Mouse (Mus musculus): ENCODE measurements around the gene Lbp.

The Lbp gene

DNA sequence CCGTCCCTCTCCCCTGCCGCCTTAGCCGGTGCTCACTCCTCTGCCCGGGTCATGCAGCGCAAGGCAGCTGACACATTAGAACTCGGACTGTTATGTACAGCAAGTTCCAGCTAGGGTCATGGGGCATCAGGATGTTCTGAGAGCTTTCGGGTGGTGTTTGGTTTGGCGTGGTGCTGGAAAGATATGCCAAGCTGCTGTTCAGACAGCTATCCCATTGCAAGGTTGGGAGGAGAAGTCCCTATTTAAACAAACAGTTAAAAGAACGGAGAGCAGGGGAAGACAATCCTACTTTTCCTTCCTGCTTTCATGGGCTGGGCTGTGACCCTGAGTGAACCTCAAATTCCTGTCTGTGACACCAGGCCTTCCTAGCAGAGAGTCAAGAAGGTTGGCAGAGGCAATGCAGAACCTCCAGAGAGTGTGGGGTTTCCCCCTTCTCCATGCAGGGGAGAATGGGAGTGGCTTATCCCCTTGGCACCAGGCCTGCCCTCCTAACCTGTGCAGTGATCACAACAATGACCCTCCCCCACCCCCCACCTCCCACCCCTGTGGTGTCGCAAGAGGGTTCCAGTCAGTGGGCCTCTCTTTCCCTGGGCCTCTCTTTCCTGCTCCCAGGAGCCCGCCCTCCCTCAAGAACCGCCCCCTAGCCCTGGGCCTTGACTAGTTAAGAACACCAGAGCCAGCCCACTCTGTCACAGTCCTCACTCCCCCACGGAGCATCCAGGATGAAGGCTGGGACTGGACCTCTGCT, at the start of gene Lbp:
Gene Lbp (plus strand): TSS at position 546 of the 748 bp plus-strand sequence.
- no peak for DNase-seq

- no peak for DNase-seq
These were observed 49.4 kb upstream of the Lbp start for GRCm38 (mm10) chr2:158256894-158257293.

GRCm38 (mm10) chr2:158258005-158258418, 48.3 kb upstream of the Lbp start, which contains the start of gene Bpi:
Gene Bpi, plus strand, starts transcription at chr2:158258094.
- DNase-seq, result no peak

- DNase-seq, result peak; percentile 72
These were observed 47.5 kb upstream of the Lbp start for GRCm38 (mm10) chr2:158258781-158259180.

DNA sequence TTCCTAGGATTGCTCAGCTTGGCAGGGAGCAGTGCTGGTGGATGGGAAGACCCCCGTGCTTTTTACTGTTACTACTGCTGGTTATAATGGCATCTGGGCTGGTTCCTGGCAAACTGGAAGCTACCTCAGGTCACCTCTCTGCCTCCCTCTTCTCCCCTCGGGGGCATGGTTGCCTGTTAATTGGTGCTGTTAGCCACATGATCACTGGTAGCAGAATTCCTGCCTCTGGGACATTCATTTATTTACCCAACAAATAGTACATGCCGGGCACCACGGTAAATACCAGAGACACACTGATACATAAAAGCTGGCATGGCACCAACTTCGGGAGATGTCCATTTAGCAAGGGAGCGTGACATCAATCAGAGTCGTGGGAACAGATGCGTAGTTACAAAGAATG, 46.8 kb upstream of the Lbp start:
- no peak for DNase-seq

GRCm38 (mm10) chr2:158264877-158265276, 41.4 kb upstream of the Lbp start:
- DNase-seq, result no peak

- DNase-seq, result no peak
These were observed 36.3 kb upstream of the Lbp start for GRCm38 (mm10) chr2:158270017-158270416.

DNA sequence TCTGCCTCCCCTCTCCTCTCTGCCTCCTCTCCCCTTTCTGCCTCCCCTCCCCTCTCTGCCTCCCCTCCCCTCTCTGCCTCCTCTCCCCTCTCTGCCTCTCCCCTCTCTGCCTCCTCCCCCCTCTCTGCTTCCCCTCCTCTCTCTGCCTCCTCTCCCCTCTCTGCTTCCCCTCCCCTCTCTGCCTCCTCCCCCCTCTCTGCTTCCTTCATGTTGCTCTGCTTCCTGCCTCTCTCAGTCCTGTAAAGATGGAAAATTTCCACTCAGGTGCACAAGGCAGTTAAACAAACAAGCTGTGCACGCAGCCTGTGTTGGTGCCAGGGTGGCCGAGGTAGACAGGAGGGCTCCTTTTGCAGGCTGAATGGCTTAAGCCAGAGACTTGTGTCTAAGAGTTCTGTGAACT, 32.6 kb upstream of the Lbp start:
- DNase-seq, result peak; percentile 49

GRCm38 (mm10) chr2:158275349-158275748, 30.9 kb upstream of the Lbp start:
- DNase-seq, result peak; percentile 33

- DNase-seq, result no peak
These were observed 30.5 kb upstream of the Lbp start for GRCm38 (mm10) chr2:158275811-158276210.

DNA sequence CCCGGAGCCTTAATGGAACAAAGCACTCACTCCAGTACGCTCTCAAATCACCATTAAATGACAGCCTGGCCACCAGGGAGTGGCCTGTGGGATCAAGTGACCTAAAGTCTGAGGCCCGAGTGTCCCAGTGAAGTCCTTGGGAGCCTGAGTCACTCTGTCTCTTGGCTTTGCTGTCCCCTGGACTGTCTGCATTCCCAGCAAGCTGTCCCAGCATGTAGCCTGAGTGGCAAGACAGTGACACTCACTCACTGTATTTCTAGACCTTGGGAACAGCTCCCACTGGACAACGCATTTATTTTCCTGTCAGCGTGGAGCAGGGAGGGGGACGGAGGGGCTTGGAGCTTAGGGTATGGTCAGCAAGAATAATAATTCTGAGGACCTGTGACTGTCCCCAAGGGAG, 29.8 kb upstream of the Lbp start:
- no peak for DNase-seq

- DNase-seq, result no peak
These were observed 29.4 kb upstream of the Lbp start for GRCm38 (mm10) chr2:158276878-158277277.

- no peak for DNase-seq
These were observed 26.6 kb upstream of the Lbp start for GRCm38 (mm10) chr2:158279656-158280055.

DNA sequence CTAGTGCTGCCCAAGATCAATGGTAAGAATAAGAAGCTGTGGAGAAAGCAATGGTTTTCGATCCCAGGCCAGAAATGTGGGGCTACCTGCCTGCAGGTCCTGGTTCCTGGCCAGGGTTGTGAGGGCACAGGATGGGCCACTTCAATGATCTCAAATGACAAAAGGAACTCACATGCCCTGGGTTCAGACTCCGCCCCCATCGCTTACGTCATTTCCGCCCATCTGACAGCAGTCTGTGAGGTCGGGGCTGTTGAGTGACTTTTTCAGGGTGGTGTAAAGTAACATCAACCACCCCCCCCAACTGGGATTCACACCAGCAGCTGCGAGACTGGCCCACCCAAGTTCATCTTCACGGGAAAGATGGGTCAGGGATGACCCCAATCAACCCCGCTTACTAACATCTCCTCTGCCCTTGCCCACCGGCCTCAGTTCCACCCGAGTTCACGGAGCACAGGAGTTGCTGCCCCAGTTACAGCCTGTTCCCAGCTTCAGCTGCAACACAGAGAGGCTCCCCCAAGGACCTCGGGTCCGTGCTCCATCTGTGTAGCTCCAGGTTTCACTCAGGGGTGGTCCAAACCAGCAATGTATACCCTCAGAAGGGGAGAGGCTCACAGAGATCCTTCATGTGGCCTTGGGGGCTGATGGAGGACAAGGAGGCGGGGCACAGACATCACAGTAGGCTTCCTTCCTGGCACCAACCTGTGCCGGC, 24.6 kb upstream of the Lbp start:
- DNase-seq, result peak; percentile 23

- no peak for DNase-seq
These were observed 23.2 kb upstream of the Lbp start for GRCm38 (mm10) chr2:158283136-158283535.

GRCm38 (mm10) chr2:158283771-158284170, 22.5 kb upstream of the Lbp start:
- no peak for DNase-seq

DNA sequence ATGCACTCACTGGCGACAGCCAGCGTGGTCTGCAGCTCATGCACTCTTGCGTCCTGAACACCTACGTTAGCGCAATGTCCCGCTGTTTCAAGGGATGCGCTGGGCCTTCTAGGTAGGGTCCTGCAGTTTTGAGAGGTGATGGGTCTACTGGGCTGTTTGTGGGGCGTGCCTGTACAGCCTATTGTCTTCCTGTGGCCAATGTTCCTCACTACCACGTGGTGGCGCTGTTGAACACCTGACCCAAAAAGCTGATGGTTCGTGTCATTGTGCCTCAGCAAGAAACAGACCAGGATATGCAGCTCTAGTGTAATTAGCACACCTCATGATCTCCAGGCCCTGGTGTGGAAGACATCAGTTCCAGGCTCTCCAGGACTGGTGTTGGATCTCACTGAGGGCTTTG, 21.7 kb upstream of the Lbp start:
- peak; percentile 59 for DNase-seq

- DNase-seq, result no peak
These were observed 20.6 kb upstream of the Lbp start for GRCm38 (mm10) chr2:158285655-158286054.

DNA sequence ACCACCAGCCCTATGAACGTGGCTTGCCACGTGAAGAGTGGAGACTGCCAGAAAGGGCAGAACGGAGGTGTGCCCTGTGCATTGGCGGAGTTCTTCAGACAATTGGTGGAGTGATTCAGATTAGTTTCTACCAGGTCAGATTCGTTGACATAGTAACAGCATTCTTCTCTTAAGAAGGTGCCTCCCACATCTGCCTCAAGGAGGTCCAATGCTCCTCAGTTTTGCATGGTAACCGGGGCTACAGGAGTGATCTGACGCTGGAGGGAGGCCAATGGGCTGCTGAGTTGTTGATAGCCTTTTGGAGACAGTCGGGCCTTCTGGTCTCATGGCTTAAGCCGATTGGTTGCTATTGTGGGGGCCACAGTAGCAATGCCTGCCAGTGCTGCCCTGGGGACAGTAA, 10.6 kb upstream of the Lbp start:
- DNase-seq, result no peak

DNA sequence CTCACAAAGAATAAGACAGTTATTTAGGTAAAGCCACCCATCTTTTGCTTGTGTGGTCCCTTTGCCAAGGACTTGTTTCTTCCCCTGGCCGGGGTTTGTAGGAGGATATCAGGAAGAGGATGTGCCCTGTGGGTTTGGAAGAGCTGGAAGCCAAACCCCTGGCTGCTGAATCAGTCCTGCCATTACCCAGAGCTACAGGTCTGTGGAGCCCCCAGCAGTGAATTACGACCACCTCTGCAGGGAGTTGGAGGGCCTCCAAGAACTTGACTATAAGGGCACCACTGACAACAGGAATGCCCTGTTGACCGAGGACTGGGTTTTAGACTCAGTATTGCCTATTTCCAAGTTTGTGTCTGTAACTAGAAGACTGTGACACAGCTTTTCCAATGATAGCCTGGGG, 7.1 kb upstream of the Lbp start:
- no peak for DNase-seq

DNA sequence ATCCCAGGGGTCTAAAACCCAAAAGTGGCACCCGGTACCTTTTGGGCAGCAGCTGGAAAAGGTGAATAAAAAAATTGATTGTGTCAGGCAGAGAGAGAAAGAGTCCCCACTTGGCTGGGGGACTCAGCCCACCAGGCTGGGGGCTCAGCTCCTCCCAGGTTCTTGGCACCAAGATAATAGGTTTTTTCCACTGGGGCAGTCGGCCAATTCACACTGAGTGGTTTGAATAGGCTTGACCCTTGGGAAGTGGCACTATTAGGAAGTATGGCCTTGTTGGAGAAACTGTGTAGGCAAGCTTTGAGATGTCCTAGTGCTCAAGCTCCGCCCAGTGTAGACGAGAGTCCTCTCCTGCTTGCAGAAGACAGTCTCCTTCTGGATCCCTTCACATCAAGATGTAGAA, 6.6 kb upstream of the Lbp start:
- DNase-seq, result no peak

GRCm38 (mm10) chr2:158302807-158303206, 3.5 kb upstream of the Lbp start:
- DNase-seq, result no peak

DNA sequence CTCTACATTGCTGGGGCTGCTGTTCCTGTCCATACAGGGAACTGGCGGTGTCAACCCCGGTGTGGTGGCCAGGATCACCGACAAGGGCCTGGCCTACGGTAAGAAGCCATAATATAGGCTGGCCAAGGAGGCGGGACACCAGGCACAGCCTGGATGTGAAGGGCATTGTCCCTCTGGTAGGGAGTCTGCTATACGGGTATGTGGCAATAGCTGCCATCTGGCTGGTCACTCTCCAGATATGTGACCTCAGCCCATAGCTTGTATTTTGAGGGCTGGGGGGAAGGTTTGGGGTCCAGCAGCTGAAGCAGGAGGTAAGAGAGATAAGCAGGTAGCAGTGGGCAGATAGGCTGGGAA, 380 bp downstream of the Lbp start:
- DNase-seq, result no peak

GRCm38 (mm10) chr2:158308276-158308675, 2.0 kb downstream of the Lbp start:
- no peak for DNase-seq

DNA sequence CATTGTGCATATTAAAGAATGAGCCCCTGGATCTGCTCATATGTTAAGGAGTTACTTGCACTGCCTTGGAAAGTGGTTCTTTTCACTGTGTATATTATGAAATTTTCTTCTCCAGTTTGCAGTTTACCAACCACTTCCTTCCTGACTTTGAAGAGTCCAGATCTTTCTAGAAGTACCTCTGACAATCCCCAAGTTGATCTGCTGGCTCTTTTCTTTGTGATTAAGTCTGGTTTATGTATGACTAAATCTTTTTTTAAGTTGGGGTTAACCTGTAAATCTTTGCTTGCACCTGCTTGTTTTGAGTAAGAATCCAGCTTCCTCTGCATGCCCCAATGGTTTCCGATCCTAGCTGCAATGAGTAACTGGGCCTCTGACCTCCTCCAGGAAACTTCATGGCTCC, 6.8 kb downstream of the Lbp start:
- DNase-seq, result no peak

Measured in thymus, postnatal 14 days (tissue).